Mouse (Mus musculus): ENCODE measurements around the gene Gm20388. TPM values are rescaled to one million over a fixed set of nuclear protein-coding genes. Genes with fewer than 3 reads are reported as not detected.

Gm20388 gene
- polyA plus RNA-seq, 1 experiment: 59.3 TPM

DNA sequence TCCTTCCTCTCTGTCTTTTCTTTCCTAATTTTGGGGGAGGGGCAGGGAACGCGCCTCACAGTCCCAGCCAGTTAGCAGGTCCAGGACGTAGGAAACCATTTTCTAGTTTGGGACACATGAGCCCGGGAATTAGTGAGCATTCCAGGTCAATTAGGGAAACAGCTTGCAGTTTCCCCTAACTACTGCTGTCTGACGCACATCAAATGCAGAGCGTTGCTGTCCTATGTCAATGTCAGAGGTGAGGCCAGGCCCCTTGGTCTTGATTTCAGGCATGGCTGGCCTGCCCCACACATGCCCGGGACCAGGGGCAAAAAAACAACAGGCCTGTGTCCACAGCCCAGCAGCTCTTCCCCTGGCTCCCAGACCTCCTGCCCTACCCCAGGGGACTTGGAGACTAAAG is 1259.5 kb downstream of the Gm20388 start:
- no peak for DNase-seq (ENCODE audit: low read depth)
- TF ChIP-seq CTCF (IDR thresholded peaks at IDR 0.05; ENCODE audit: borderline replicate concordance, extremely low read depth, insufficient read depth, insufficient read length) (no peak), POLR2A (IDR thresholded peaks at IDR 0.05; ENCODE audit: borderline replicate concordance, extremely low read depth, insufficient read depth, insufficient read length, poor library complexity, severe bottlenecking) (no peak)

DNA sequence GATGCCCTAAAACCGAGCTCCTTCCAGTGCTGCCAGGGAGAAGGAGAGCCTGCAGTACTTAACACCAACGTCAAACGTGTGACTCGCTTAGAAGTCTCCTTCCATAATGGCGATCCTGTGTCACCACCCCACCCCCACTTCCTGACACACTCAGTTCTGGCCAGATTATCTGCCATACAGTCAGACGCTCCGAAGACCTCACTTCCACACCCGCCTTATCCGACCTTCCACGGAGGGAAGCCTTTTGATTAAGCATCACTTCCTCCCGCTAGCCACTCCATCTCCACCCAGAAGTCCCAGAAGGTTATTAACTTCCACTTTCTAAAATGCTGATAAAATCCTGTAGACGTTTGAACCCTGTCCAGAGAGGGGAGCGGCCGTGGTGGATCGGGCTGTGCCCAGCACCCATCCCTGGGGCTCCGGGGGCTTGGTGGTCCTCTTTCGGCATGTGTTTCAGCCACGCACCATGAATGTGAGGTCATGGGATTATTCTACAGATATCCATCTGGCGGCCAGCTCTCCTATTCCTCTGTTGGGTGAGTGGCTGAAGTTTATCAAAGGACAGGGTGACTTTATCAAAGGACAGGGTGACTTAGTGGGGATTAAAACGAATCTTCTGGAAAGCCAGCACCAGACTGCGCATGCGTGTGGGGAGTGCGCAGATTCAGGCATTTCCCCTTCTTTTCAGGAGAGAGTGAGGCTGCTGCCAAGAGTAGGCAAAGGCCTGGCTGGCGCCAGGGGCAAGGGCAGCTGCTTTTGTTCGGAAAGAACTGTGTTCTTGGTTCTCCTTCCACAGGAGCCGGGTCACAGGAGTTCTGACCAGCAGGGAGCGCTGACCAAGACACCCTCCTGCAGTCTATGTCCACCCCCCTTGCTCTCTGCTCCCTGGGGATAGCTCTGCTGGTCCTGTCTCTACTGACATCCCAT is 1260.2 kb downstream of the Gm20388 start:
- DNase-seq (ENCODE audit: low read depth): peak; percentile 12
- no peak for TF ChIP-seq POLR2A (IDR thresholded peaks at IDR 0.05; ENCODE audit: borderline replicate concordance, extremely low read depth, insufficient read depth, insufficient read length, poor library complexity, severe bottlenecking)
- no peak for TF ChIP-seq CTCF (IDR thresholded peaks at IDR 0.05; ENCODE audit: borderline replicate concordance, extremely low read depth, insufficient read depth, insufficient read length)

DNA sequence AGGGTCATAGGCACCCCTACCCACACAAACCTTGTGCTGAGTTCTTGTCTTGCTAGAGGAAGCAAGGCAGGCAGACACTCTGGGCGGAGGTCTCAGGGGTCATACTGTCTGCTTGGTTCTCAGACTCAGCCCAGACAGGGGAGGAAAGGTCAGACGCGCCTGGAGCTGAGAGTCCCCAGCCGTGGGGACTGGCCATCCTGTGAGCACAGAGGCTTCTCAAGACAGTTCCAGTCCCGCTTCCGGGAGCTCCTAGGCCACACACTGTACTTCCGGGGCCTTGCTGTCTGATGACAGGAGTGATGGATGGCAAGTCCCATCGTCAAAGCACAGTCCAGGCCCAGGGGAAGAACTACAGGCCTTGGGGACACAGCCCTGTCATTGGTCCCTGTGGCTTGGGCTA is 1261.9 kb downstream of the Gm20388 start:
- DNase-seq (ENCODE audit: low read depth): no peak
- no peak for TF ChIP-seq POLR2A (IDR thresholded peaks at IDR 0.05; ENCODE audit: borderline replicate concordance, extremely low read depth, insufficient read depth, insufficient read length, poor library complexity, severe bottlenecking)
- no peak for TF ChIP-seq CTCF (IDR thresholded peaks at IDR 0.05; ENCODE audit: borderline replicate concordance, extremely low read depth, insufficient read depth, insufficient read length)

DNA sequence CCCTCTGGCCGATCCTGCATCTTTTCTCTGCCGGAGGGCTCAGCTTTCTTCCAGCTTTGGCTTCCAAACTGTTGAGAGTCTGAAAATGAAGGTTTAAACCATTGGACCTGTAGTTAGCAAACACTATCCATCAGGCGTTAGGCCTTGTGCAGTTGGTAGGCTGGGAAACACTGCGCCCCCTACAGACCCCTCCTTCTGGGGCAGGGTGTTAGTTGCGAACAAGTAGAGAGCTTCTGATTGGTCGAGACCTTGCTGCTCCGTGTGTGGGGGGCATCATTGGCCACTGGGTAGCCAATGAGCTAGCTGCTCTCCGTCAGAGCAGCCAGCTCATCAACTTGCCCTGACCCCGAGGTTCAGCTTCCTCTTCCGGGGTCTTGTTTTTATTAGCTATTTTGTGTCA is 1263.5 kb downstream of the Gm20388 start:
- peak; percentile 29 for DNase-seq (ENCODE audit: low read depth)
- TF ChIP-seq CTCF (IDR thresholded peaks at IDR 0.05; ENCODE audit: borderline replicate concordance, extremely low read depth, insufficient read depth, insufficient read length) (no peak), POLR2A (IDR thresholded peaks at IDR 0.05; ENCODE audit: borderline replicate concordance, extremely low read depth, insufficient read depth, insufficient read length, poor library complexity, severe bottlenecking) (no peak)

DNA sequence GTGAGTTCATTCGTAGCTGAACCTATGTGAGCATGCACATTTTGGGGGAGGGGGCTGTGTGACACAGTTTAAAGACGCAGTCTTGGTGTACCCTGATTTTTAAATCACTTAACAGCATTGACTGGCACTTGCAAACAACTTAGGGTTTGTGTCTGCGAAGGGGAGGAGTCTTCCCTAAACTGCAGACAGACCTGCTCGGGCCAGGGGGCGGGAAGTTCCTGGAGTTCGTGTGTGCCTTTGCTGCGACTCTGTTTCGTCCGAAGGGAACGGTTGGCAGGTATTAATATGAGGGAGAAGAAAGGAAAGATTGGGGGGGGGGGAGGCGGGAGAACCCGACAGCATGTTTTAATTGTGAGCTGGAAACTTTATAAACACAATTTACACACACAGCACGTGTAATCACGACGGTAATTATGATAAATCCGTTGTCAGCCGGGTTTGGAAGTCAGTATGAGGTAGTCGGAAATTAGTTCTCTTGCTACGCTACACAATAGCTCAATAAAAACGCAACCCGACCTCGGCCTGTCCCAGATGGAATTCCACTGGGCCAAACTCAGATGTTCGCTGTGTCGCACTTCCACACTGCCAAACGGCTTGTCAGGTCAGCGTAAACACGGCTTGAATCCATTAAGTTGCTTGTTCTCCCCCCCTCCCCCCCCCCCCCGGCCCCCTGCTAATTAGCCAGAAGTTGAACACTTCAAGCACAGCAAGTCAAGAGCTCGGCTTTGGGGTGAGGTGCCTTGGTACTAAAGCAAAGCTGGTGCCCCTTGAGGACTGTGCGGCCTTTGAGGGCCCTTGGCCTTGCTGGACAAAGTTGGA is 1264.3 kb downstream of the Gm20388 start:
- TF ChIP-seq CTCF (IDR thresholded peaks at IDR 0.05; ENCODE audit: borderline replicate concordance, extremely low read depth, insufficient read depth, insufficient read length) (no peak), POLR2A (IDR thresholded peaks at IDR 0.05; ENCODE audit: borderline replicate concordance, extremely low read depth, insufficient read depth, insufficient read length, poor library complexity, severe bottlenecking) (no peak)
- DNase-seq (ENCODE audit: low read depth): peak; percentile 39

DNA sequence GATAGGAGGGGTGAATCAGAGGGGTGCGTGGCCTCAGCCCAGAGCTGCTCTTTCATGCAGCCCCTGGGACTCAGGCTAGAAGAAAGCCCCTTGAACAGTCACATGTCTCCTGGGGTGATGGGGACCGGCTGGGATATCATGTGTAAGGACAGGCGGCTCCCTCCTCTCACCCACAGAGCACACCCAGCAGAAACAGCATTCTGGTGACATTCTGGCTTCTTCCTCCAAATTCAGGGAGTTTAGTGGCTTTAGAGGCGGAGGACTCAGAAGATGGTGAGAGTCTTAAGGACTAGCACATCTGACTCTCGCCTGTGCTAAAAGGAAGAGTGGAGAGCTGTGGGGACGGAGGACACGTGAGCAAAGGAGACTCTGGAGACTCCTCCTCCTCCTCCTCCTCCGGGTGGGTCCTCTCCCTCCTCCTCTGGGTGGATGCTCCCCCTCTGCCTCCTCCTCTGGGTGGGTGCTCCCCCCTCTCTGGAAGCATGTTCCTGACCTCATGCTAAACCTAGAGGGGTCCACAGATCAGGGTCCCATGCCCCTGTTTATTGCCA is 1265.0 kb downstream of the Gm20388 start:
- no peak for TF ChIP-seq POLR2A (IDR thresholded peaks at IDR 0.05; ENCODE audit: borderline replicate concordance, extremely low read depth, insufficient read depth, insufficient read length, poor library complexity, severe bottlenecking)
- TF ChIP-seq CTCF (IDR thresholded peaks at IDR 0.05; ENCODE audit: borderline replicate concordance, extremely low read depth, insufficient read depth, insufficient read length): no peak
- DNase-seq (ENCODE audit: low read depth): no peak

DNA sequence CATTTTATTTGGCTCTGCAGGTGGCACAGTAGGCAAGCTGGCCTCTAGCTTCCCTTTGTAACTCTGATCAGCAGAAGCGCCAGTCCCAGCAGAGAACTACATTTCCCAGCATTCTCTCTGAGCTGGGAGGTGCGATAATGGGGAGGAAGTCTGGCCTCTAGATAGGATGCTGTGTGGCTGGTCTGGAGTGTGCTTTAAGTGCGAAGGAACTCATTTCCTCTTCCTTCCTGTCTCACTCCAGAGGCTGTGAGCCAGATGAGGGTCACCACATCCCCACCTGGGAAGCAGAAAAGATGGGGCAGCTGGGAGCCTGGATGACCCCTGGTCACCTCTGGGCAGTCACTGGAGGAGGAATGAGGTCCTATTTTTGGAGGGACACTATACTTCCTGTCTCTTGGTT is 1265.7 kb downstream of the Gm20388 start:
- peak; percentile 52 for DNase-seq (ENCODE audit: low read depth)
- TF ChIP-seq POLR2A (IDR thresholded peaks at IDR 0.05; ENCODE audit: borderline replicate concordance, extremely low read depth, insufficient read depth, insufficient read length, poor library complexity, severe bottlenecking): no peak
- TF ChIP-seq CTCF (IDR thresholded peaks at IDR 0.05; ENCODE audit: borderline replicate concordance, extremely low read depth, insufficient read depth, insufficient read length): no peak

DNA sequence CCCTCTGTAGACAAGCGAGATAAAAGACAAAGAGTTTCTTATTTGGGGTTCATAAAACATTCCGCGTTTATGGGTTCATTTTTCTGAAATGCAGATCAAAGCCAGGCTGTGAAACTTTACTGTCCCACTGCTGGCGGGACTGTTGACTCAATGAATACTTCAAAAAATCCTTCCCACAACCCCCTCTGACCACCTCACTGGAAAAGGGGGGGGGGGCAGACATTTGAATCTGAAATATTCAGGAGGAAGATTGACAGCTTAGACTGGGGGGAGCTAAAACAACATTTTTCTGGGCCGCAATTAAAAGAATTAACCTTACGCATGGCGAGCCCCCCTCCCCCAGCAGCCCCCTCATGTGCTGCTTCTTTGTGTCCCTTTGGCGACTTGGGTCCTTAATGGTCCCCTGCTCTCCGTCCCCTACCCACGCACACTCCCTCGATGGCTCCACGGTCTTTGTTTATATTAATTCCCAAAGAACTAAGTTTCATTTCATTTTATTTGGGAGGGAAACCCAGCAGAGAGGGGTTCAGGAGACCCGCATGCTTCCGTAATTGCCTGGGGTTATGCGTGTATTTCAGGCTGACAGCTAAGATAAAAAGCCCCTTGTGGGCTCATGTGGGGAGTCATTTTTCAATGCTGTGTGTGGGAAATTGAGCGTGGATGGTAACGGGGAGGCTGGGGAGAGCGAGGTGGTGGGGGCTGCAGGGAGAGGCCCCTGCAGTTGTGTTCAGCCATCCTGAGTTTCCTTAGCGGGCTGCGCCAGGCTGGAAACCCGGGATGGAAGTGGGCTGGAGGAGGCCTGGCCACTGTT is 1270.0 kb downstream of the Gm20388 start:
- TF ChIP-seq CTCF (IDR thresholded peaks at IDR 0.05; ENCODE audit: borderline replicate concordance, extremely low read depth, insufficient read depth, insufficient read length): no peak
- TF ChIP-seq POLR2A (IDR thresholded peaks at IDR 0.05; ENCODE audit: borderline replicate concordance, extremely low read depth, insufficient read depth, insufficient read length, poor library complexity, severe bottlenecking): no peak
- DNase-seq (ENCODE audit: low read depth): peak; percentile 73

DNA sequence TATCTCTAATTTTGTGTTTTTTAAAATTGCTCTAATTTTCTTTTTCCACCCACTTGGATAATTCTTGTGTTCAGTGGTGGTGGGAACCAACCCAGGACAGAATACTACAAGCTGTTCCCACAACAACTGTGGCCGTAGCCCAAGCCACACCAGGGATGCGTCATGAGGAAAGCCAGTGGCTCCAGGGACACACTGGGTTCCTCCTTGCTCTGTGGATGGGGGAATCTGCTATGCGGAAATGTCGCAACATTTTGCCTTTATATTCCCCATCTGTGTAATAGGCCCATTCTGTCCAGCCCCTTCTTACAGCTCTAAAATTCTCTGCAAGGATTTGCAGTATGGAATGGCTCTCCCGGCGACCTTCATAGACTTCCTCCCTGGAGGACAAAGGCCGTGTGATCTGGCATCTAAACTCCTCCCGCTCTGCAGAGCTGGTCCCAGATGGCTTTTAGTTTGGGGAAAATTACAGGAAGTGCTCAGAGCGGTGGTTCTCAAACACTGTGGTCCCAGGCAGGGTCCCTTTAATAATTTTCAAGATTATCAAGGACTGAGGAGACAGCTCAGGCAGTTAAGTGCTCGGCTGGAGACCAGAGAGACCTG is 1270.7 kb downstream of the Gm20388 start:
- no peak for TF ChIP-seq POLR2A (IDR thresholded peaks at IDR 0.05; ENCODE audit: borderline replicate concordance, extremely low read depth, insufficient read depth, insufficient read length, poor library complexity, severe bottlenecking)
- no peak for TF ChIP-seq CTCF (IDR thresholded peaks at IDR 0.05; ENCODE audit: borderline replicate concordance, extremely low read depth, insufficient read depth, insufficient read length)
- no peak for DNase-seq (ENCODE audit: low read depth)

Data from brain, embryonic 14.5 days (tissue).